Mouse (Mus musculus) granulocyte monocyte progenitor cell, adult 5-6 weeks (primary cell): ENCODE data around the gene Gadd45a. TPM values are rescaled to one million over a fixed set of nuclear protein-coding genes. Genes with fewer than 3 reads are reported as not detected.
A peak's percentile ranks its signal among the peaks of the same experiment; 100 is the strongest.
"Not testable (repeated sequence)": the region's sequence is repeated elsewhere in the genome, so short reads cannot be mapped to it uniquely, and the experiment has no call there.

Experiments
- ATAC-seq: replicated peaks from 2 replicates; pipeline ENCODE4 v1.8.0; 2016; ENCODE audit warnings: mild to moderate bottlenecking, moderate TSS enrichment, inconsistent platforms; ENCODE audit not compliant: poor library complexity, severe bottlenecking
- total RNA-seq, 2 experiments: library from RNA; stranded (forward) in 1 of 2; stranded (reverse) in 1 of 2; fragments of 200-712, 200-1000 nt in 1 of 2; fragments of >200 nt in 1 of 2; fragmentation: Nextera tagmentation in 1 of 2; gene quantifications; 2 replicates each; pipeline ENCODE4 v1.2.3; 2014 to 2017

Gene Gadd45a
- total RNA-seq, 2 experiments from 2014 or later, result 6.2 to 66.5 TPM

- ATAC-seq, result no peak
Observed at GRCm38 (mm10) chr6:67023729-67024128, 13.5 kb downstream of the Gadd45a start.

GRCm38 (mm10) chr6:67021308-67021707 is 15.9 kb downstream of the Gadd45a start:
- ATAC-seq, result no peak

- not testable (repeated sequence) for ATAC-seq
Observed at GRCm38 (mm10) chr6:67019001-67019400, 18.3 kb downstream of the Gadd45a start.

- no peak for ATAC-seq
Observed at GRCm38 (mm10) chr6:67018365-67018764, 18.9 kb downstream of the Gadd45a start.

GRCm38 (mm10) chr6:67016520-67017111 is 20.6 kb downstream of the Gadd45a start:
- peak; percentile 34 for ATAC-seq

- ATAC-seq, result no peak
Observed at GRCm38 (mm10) chr6:67015739-67016519, 21.3 kb downstream of the Gadd45a start.

GRCm38 (mm10) chr6:67014679-67015075 is 22.6 kb downstream of the Gadd45a start:
- no peak for ATAC-seq

GRCm38 (mm10) chr6:67013949-67014678 is 23.1 kb downstream of the Gadd45a start:
- 0 out of 2 replicates have a peak, but pooled peaks have one; percentile 15 for ATAC-seq

GRCm38 (mm10) chr6:67013293-67013948 is 23.8 kb downstream of the Gadd45a start:
- no peak for ATAC-seq

- ATAC-seq, result no peak
Observed at GRCm38 (mm10) chr6:67011217-67011518, 26.1 kb downstream of the Gadd45a start.

GRCm38 (mm10) chr6:67010370-67011216 is 26.7 kb downstream of the Gadd45a start:
- ATAC-seq, result no peak

GRCm38 (mm10) chr6:67009888-67010287 is 27.4 kb downstream of the Gadd45a start:
- ATAC-seq, result no peak; the same call in 1 of the 2 replicates

GRCm38 (mm10) chr6:66999800-67000199 is 37.5 kb downstream of the Gadd45a start:
- ATAC-seq, result no peak

- ATAC-seq, result no peak
Observed at GRCm38 (mm10) chr6:66998645-66999044, 38.6 kb downstream of the Gadd45a start.

- ATAC-seq, result no peak
Observed at GRCm38 (mm10) chr6:66996257-66996656, 41.0 kb downstream of the Gadd45a start.

- peak; percentile 95 for ATAC-seq
Observed at GRCm38 (mm10) chr6:66995825-66996224, 41.4 kb downstream of the Gadd45a start.

- no peak for ATAC-seq
Observed at GRCm38 (mm10) chr6:66994981-66995380, 42.3 kb downstream of the Gadd45a start.

GRCm38 (mm10) chr6:66992786-66993185 is 44.5 kb downstream of the Gadd45a start:
- no peak for ATAC-seq

GRCm38 (mm10) chr6:66992232-66992631 is 45.0 kb downstream of the Gadd45a start:
- no peak for ATAC-seq

GRCm38 (mm10) chr6:66989518-66989917 is 47.7 kb downstream of the Gadd45a start:
- no peak for ATAC-seq
